Mouse (Mus musculus) olfactory bulb, adult 2 months (tissue): ENCODE results near the gene Dyrk1a.

ENCODE experiments used
- CTCF ChIP-seq: fragments of 200-500 bp; IDR thresholded peaks from 2 replicates; pipeline ENCODE4 v1.5.1; 2012; ENCODE audit warnings: low read depth, mild to moderate bottlenecking, low read length, moderate library complexity; ENCODE audit not compliant: insufficient read depth
- POLR2A ChIP-seq: fragments of 200-500 bp; IDR thresholded peaks from 2 replicates; pipeline ENCODE4 v1.6.1; 2012; ENCODE audit warnings: mild to moderate bottlenecking, low read depth, low read length, moderate library complexity; ENCODE audit not compliant: insufficient read depth

GRCm38 (mm10) chr16:94569229-94570176 is at the start of gene Dyrk1a:
- TF ChIP-seq CTCF (no peak), POLR2A (no peak)
